Mouse (Mus musculus) 3134 (cell line): ENCODE measurements at regions not wholly inside any gene's neighbourhood (a gene's known extent, or its start where the extent isn't known, plus 50 kb on each side); places are given as distances from the start of the nearest gene placed in this dataset.
"Not testable (repeated sequence)": the region's sequence is repeated elsewhere in the genome, so short reads cannot be mapped to it uniquely, and the experiment has no call there.

Experiments
- DNase-seq: peaks from one replicate; pipeline ENCODE4 v3.0.0-alpha.2; 2011; ENCODE audit warnings: low spot score; ENCODE audit not compliant: insufficient read length; ENCODE audit errors: extremely low read depth

- no peak for DNase-seq
These were observed 90.1 kb upstream of the Tbl1xr1 start for GRCm38 (mm10) chr3:21986164-21986892.

- no peak for DNase-seq
These were observed 89.6 kb upstream of the Tbl1xr1 start for GRCm38 (mm10) chr3:21986893-21987250.

DNA sequence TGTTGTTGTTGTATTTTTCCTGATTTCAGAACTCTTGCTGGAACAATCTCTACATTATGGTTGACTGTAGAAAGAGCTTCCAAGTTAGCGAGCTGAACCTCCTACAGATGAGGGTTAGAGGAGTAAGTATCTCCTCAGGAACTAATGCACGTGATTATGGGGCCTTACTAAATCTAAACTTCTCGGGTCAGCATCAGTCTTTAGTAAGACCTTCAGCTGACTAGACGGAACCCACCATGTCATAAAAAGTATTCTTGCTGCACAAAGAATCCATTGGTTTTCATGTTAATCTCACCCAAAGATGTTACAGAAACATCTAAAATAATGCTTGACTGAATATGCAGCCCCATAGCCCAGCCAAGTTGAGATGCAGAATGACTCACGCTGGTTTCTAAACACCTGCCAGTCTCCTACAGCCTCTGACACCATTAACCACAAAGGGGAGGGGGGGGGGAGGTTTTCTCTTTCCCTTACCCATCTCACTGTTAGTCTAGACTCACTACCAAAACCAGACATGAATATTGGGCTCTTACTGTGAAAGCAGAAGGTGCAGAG, 88.9 kb upstream of the Tbl1xr1 start:
- DNase-seq: peak; percentile 44

DNA sequence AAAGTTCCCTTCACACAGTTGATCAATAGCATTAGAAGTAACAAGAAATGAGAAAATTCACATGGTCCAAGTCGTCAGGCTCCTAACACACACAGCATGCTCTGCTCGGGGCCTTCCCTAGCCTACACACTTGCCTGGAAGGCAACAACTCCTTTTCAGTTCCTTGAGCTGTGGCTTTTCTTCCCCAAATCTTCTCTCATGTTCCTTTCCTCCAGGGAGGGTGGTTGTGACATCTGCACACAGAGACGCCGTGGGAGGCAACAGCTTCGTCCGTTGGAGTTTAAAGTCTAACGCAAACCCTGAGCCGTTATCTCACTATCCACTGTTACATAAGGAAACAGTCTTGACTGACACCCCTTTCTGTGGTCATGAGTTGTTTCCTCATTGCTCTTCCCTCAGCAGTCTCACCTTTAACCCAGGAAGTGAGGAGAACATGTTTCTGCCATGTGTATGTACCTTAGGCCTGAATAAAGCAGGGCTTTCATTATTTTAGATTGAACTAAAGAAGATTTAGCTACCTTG, 88.4 kb upstream of the Tbl1xr1 start:
- no peak for DNase-seq

DNA sequence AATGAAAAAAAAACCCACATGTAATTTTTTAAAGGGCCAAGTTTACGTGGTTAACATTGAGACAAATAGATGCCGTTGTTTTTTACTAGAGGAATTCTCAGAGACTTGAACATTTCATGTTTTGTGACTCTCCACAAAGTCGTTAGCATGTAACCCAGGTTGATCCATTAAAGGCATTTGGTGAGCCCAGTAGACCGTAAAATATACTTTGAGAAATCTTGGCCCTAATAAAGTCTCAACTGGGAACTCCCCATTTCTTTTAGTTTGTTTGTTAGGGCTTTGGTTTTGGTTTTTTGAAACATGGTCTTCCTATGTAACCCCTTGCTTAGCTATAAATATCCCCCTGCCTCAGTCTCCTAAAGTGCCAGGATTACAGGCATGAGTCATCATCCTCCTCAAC, 85.9 kb upstream of the Tbl1xr1 start:
- DNase-seq: no peak

DNA sequence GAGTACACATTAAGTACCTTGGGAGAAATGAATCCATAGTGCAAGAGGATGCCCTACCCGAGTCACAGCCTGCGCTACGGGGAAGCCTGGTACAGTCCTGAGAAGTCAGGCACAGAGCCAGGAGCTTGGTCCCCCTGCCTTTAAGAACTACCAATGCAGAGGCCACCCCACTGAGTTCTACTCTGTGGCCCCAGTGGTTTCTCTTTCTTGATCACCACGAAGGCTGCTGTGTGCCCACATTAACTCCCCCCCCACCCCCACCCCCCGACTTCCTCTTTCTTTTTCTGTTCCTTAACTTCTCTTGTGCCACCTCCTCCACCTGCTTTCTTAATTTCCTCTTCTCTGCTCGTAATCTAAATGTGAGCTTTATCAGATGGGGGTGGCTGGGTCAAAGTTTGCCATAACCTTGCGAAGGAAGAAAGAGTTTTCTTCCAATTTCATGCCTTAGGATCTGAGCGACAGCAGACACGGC, 84.7 kb upstream of the Tbl1xr1 start:
- no peak for DNase-seq

DNA sequence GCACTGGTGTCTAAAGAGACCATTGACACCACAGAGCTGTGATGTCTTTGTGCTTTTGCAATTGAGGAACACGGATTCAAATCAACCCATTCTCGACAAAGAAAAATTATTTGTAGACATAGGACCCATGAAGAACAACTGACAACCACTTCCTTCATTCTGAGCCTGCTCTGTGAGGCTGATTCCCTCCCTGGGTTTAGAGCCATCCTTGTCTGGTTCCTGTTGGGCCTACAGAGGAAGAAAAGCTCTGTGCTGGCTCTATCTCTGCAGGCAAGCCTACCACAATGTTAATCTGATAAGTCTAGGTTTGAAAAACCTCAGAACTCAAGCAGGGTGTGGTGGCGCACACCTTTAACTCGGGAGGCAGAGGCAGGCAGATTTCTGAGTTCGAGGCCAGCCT, 84.2 kb upstream of the Tbl1xr1 start:
- DNase-seq: no peak

- no peak for DNase-seq
These were observed 82.5 kb upstream of the Tbl1xr1 start for GRCm38 (mm10) chr3:21993961-21994360.

GRCm38 (mm10) chr3:21995566-21996391, 80.7 kb upstream of the Tbl1xr1 start:
- no peak for DNase-seq

- DNase-seq: no peak
These were observed 79.1 kb upstream of the Tbl1xr1 start for GRCm38 (mm10) chr3:21997387-21997786.

DNA sequence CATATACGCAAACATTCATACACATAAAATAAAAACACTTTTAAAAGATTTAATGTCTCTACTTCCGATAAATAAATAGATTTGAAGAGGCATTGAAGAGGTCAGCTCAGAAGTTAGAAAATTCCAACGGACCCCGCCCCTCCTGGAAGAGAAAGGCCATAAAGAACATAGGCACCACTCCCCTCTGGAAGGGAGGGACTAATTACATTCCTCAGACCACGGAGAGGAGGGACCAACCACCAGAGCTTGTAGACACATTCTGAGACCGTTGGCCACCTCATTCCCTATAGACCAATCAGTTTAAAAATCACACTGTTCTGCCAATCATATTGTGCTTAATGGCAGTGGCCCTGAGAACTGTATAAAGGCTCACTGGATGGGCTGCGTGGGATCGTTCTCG, 71.0 kb upstream of the Tbl1xr1 start:
- no peak for DNase-seq

GRCm38 (mm10) chr3:22006113-22006512, 70.3 kb upstream of the Tbl1xr1 start:
- no peak for DNase-seq

GRCm38 (mm10) chr3:22006651-22007050, 69.8 kb upstream of the Tbl1xr1 start:
- DNase-seq: no peak

- DNase-seq: no peak
These were observed 68.7 kb upstream of the Tbl1xr1 start for GRCm38 (mm10) chr3:22007736-22008135.

- DNase-seq: no peak
These were observed 68.0 kb upstream of the Tbl1xr1 start for GRCm38 (mm10) chr3:22008432-22008831.

GRCm38 (mm10) chr3:22009898-22010699, 66.4 kb upstream of the Tbl1xr1 start:
- DNase-seq: peak; percentile 40

GRCm38 (mm10) chr3:22010700-22010991, 65.8 kb upstream of the Tbl1xr1 start:
- DNase-seq: not testable (repeated sequence)

DNA sequence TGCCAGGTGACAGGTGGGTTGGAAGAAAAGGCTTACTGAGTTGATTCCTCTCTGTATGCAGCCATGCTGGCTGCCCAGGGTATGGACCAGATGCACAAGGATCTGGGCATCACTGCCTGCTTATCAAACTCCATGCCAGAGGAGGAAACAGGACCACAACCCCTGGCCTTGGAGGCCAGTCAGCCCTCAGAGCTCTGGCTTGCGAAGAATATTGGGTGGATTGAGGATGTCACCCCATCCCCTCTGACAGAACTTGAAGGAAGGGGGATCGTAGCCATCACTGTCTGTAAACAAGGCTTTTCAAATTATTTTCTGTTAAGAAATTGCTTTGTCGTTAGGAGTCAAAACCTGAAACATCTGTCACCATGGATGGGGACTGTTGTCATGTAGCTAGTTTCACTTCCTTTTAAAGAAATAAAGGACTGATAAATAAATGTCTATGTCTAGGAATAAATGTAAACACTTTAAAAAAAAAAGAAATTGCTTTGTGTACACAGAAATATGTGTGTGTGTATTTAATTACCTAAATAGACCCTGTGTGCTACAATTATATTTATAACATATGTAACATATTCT, 55.0 kb upstream of the Tbl1xr1 start:
- no peak for DNase-seq

DNA sequence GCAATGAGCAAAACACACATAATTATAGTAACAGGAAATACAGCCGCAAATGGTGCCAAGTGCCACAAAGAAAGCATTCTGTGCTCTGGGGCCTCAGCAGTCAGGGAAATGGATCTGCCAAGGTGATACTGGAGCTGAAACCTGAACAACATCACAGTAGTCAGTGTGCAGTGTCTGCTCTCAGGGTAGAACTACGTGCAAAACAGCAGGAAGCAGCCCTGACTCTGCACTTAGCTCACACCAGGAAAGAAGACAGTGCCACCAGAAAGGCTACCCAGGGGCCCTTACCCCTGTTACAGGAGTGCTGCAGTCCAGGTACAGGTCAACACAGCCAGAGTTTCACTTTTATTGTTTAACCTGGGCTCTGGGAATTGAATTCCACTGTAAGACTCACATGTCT, 54.0 kb upstream of the Tbl1xr1 start:
- no peak for DNase-seq

GRCm38 (mm10) chr3:22023049-22023448, 53.4 kb upstream of the Tbl1xr1 start:
- no peak for DNase-seq

DNA sequence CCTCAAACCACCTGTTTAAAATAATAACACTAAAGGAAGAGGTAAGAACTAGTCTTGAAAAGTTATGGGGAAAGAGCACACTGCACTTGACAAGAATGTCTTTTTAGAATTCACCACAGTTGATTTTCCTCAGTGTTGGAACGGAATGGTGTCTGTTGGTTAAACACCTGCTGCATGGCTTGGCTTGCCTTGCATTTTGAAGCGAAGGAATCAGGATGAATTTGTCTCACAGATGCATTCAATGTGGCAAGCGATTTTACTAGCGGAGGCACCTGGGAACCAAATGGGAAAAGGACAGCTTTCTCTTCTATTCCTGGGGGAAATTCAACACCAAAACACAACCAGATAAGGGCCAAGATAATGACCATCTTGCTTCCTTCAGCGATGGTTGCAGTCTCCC, 52.9 kb upstream of the Tbl1xr1 start:
- no peak for DNase-seq
